Mouse (Mus musculus) heart, embryonic 16.5 days (tissue): ENCODE results near the gene Camkk2. TPM values are rescaled to one million over a fixed set of nuclear protein-coding genes. Genes with fewer than 3 reads are reported as not detected.
A peak's percentile ranks its signal among the peaks of the same experiment; 100 is the strongest.

Experiments
- ATAC-seq: fragments of 200-750 bp; cut with Nextera tagmentation; replicated peaks from 2 replicates; pipeline ENCODE4 v1.8.0; 2017; ENCODE audit warnings: moderate number of reproducible peaks; ENCODE audit not compliant: insufficient read depth, low FRiP score; ENCODE audit errors: extremely low read depth
- H3K27ac ChIP-seq: fragments of 300-500 bp; sonication (generic); 2 replicates; pipeline ENCODE4 v1.5.1; 2014; ENCODE audit warnings: mild to moderate bottlenecking, low read length, control low read depth, moderate library complexity
- H3K27me3 ChIP-seq: fragments of 300-500 bp; sonication (generic); 2 replicates; pipeline ENCODE4 v1.6.1; 2014; ENCODE audit warnings: low read length, mixed read lengths; ENCODE audit not compliant: control insufficient read depth, insufficient read depth
- H3K36me3 ChIP-seq: fragments of 300-500 bp; sonication (generic); 2 replicates; pipeline ENCODE4 v1.6.1; 2014; ENCODE audit not compliant: control insufficient read depth, insufficient read depth
- H3K4me1 ChIP-seq: fragments of 300-500 bp; sonication (generic); 2 replicates; pipeline ENCODE4 v1.6.1; 2014; ENCODE audit warnings: low read length, mixed read lengths; ENCODE audit not compliant: control insufficient read depth, insufficient read depth
- H3K4me2 ChIP-seq: fragments of 300-500 bp; sonication (generic); 2 replicates; pipeline ENCODE4 v1.6.1; 2014; ENCODE audit warnings: low read depth, mild to moderate bottlenecking, control low read depth, low read length
- H3K4me3 ChIP-seq: fragments of 300-500 bp; sonication (generic); 2 replicates; pipeline ENCODE4 v1.5.1; 2014; ENCODE audit warnings: mild to moderate bottlenecking, control low read depth, low read length
- H3K9ac ChIP-seq: fragments of 300-500 bp; sonication (generic); 2 replicates; pipeline ENCODE4 v1.6.1; 2014; ENCODE audit warnings: low read length, control low read depth
- H3K9me3 ChIP-seq: fragments of 300-500 bp; sonication (generic); replicated peaks from 2 replicates; pipeline ENCODE4 v1.6.1; 2016; ENCODE audit warnings: low read length; ENCODE audit not compliant: control insufficient read depth
- WGBS: fragments of 180-500 bp; shearing (Covaris S2); extraction: QIAGEN DNeasy Blood & Tissue Kit; methylation state at CpG from one replicate; pipeline ENCODE4 v1.1.7; 2014; 5-methylcytosine and 5-hydroxymethylcytosine counted together
- polyA plus RNA-seq: library from polyadenylated mRNA; unstranded; fragments of >200 nt; fragmentation: Nextera tagmentation; extraction: Ambion mirVana; gene quantifications from 2 replicates; pipeline ENCODE4 v1.2.1, GENCODE M21; 2015

Gene Camkk2
- polyA plus RNA-seq, 1 experiment from 2014 or later, result 12.6 TPM

DNA sequence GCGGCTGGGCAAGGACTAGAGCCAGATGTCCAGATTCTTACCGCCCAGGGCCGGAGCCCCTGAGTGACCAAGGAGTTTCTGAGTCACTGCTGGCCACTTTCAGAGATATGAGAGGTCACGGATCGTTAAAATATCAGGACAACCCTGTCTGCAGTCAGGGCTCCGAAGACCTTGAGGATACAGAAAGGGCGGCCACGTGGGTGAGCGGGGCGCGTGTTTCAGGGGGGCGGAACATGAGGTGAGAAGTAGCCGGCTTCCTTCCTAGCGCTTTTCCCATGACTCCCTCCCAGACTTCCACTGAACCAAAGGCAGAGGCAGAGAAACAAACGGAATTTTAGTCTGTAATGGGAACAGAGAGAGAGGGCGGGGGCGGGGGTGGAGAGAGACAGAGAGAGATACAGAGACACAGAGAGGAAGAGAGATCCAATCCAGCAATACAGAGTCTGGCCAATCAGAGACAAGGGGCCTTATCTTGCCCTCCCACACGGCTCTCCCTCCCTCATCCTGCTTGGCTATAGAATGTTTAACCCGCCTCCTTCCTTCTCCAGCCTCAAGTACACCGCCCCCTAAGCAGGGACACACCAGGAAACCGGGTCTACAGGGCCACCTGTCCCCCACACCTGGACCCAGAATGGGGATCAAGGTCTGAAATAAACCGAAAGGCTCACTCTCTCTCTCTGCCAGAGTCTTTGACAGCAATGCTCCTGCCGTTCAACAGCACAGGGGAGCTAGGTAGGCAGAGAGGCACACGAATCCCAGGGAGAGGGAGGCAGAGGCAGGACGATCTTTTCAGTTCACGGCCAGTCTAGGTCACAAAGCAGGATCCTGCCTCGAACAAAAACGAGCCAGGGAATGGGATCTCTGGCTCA is 4.2 kb downstream of the Camkk2 start:
- Histone ChIP-seq H3K36me3 (no peaks in the 10 kb centered on the region), H3K9ac (no peak overlapping the region; the same call in 1 of the 2 replicates), H3K27ac (no peak overlapping the region), H3K27me3 (no peaks in the 10 kb centered on the region), H3K4me2 (peak overlapping the region; percentile 34), H3K9me3 (no peaks in the 10 kb centered on the region), H3K4me1 (peaks cover 29% of the 10 kb centered on the region), H3K4me3 (no peak overlapping the region)
- 51% methylated on average over 28 of the region's 28 CpGs for WGBS
- peak; percentile 53 for ATAC-seq

DNA sequence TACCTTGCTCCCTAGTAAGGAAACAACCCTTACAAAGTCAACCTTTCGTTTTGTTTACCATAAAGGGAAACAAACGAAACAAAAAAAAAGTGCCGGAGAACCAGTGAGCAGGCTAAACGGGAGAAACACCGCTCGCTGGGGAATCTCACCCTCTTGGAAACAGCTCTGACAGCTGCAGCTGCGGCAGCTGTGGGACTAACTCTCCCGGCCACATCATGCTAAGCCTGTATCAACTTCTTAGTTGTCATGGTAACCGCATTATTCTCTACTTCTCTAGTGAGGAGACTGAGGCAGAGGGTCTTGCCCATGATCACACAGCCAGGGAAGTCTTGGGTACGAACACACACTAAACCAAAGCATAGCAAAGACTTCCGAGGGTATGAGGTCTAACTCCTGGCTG is 5.5 kb downstream of the Camkk2 start:
- H3K4me3 ChIP-seq, result no peak overlapping the region

DNA sequence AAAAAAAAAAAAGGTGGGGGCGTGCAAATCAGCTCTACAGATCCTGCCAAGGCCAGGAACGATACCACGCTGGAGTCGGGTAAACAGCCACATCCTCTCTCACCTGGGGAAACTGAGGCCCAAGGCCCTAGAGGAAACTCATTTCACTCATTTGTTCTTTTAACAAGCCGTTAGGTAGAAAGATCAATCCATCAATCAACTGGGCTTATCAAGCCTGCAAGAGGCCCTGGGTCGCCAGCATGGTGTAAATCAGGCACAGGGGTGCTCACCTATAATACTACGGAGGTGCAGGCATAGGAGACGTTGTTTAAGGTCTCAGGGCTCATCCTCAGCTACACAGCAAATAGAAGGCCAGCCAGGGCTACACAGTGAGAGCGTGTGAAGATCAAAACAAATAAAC is 7.8 kb downstream of the Camkk2 start:
- no peaks in the 10 kb centered on the region for H3K36me3 ChIP-seq
- H3K4me1 ChIP-seq, result peaks cover 22% of the 10 kb centered on the region
- peak overlapping the region; percentile 83 for H3K27ac ChIP-seq
- no peak overlapping the region for H3K4me3 ChIP-seq
- H3K27me3 ChIP-seq, result no peaks in the 10 kb centered on the region
- H3K4me2 ChIP-seq, result no peak overlapping the region
- H3K9ac ChIP-seq, result no peak overlapping the region
- 69% methylated on average over 9 of the region's 9 CpGs for WGBS
- ATAC-seq, result no peak
- H3K9me3 ChIP-seq, result no peaks in the 10 kb centered on the region

More for the DNA sequence above, 5.5 kb downstream of the Camkk2 start:
- Histone ChIP-seq H3K9me3 (no peaks in the 10 kb centered on the region), H3K27ac (no peak overlapping the region), H3K27me3 (no peaks in the 10 kb centered on the region), H3K4me2 (no peak overlapping the region), H3K9ac (no peak overlapping the region), H3K4me1 (peaks cover 28% of the 10 kb centered on the region), H3K36me3 (no peaks in the 10 kb centered on the region)
- ATAC-seq, result no peak
- WGBS, result 82% methylated on average over 11 of the region's 11 CpGs

DNA sequence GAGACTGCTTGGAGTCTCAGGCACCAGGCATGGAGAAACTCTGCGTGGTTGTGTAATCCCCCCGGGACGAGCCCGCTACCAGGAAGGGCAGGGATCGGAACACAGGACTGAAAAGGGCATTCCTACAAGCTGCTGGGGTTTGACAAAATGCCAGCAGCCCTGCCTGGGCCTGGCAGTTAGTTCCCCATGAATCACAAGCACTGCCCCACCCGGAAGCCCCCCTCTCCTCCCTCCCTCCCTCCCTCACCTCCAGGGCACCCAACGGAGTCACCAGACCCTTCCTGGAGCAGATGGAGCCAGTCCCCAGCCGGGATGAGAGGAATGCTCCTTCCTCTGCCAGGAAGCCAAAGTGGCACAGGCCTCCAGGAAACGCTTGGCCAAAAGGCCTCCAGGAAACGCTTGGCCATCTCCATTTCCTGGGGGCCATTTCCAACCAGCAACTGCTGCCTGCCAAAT is 8.4 kb downstream of the Camkk2 start:
- no peaks in the 10 kb centered on the region for H3K36me3 ChIP-seq
- H3K27ac ChIP-seq, result peak overlapping the region; percentile 83
- no peak overlapping the region for H3K4me3 ChIP-seq
- H3K4me1 ChIP-seq, result peaks cover 22% of the 10 kb centered on the region
- 50% methylated on average over 10 of the region's 10 CpGs for WGBS
- no peak; the same call in 1 of the 2 replicates for ATAC-seq
- H3K9ac ChIP-seq, result peak overlapping the region; percentile 58
- peak overlapping the region; percentile 43 for H3K4me2 ChIP-seq
- H3K9me3 ChIP-seq, result no peaks in the 10 kb centered on the region
- no peaks in the 10 kb centered on the region for H3K27me3 ChIP-seq

DNA sequence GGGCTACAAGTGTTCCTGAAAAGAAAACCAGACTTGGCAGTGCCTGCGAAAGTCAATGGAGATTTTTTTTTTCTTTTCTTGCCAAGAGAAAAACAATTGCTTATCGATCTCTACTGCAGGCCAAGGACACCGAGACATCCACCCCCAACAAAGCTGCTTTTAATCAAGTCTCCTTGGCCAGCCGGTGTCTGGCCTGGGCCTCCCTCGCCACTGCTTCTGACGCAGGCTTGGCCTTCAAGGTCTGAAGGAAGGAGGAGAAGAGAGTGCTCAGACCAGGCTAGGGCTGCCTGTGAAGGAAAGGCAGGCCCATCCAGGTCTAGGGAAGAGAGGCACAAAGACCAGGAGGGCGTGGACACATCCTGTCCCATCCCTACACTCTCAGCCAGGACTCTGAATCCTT is 8.9 kb downstream of the Camkk2 start:
- H3K4me2 ChIP-seq, result peak overlapping the region; percentile 43; the same call in 1 of the 2 replicates

DNA sequence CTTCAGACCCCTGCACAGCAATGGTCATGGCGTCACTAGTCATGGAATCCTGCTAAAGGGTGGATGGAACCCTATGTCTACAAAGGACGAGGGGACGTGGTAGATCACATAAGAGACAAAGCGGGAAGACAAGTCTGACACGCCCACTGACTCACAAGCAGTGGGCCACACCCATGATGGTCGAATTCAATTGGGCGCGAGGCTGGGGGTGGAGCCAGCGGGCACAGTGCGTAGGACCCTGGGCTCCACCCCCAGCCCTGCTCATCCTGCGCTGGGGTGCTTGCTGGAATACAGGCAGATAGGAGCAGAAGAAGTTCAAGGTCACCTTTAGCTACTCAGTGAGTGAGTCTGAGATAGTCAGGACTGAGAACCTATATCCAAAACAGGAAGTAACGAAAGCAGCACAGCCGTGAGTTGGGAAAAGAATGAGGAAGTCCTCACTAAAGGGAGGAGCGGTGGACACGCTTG is 10.1 kb downstream of the Camkk2 start:
- no peaks in the 10 kb centered on the region for H3K36me3 ChIP-seq
- H3K27me3 ChIP-seq, result no peaks in the 10 kb centered on the region
- 78% methylated on average over 15 of the region's 15 CpGs for WGBS
- H3K4me3 ChIP-seq, result no peak overlapping the region
- no peaks in the 10 kb centered on the region for H3K9me3 ChIP-seq
- ATAC-seq, result no peak
- no peak overlapping the region for H3K4me2 ChIP-seq
- H3K27ac ChIP-seq, result no peak overlapping the region
- H3K9ac ChIP-seq, result no peak overlapping the region
- peaks cover 16% of the 10 kb centered on the region for H3K4me1 ChIP-seq

More for the DNA sequence above, 8.9 kb downstream of the Camkk2 start:
- Histone ChIP-seq H3K27ac (peak overlapping the region; percentile 83), H3K36me3 (no peaks in the 10 kb centered on the region), H3K9ac (peak overlapping the region; percentile 58), H3K4me3 (no peak overlapping the region), H3K9me3 (no peaks in the 10 kb centered on the region), H3K27me3 (no peaks in the 10 kb centered on the region), H3K4me1 (peaks cover 22% of the 10 kb centered on the region)
- peak; percentile 15; the same call in 1 of the 2 replicates for ATAC-seq
- WGBS, result 67% methylated on average over 7 of the region's 7 CpGs

DNA sequence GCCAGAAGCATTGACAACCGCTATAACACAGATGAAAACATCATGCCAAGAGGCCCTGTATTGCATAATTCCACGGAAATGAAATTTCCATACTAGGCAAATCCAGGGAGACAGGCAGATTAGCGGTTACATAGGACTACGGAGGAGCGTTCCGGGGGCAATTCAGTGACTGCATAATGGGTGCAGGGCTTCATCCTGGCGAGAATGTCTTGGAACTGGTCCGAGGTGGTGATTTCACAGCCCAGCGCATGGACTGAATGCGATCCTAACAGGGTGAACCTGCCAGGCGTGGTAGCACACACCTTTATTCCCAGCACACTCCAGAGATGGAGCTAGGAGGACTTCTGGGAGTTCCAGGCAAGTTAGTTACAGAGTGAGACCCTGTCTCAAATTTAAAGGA is 11.9 kb downstream of the Camkk2 start:
- H3K4me2 ChIP-seq, result no peak overlapping the region
- no peaks in the 10 kb centered on the region for H3K9me3 ChIP-seq
- no peak overlapping the region for H3K27ac ChIP-seq
- no peak for ATAC-seq
- 89% methylated on average over 11 of the region's 11 CpGs for whole genome bisulfite sequencing
- no peak overlapping the region for H3K9ac ChIP-seq
- H3K4me3 ChIP-seq, result no peak overlapping the region
- H3K36me3 ChIP-seq, result no peaks in the 10 kb centered on the region
- H3K27me3 ChIP-seq, result no peaks in the 10 kb centered on the region
- H3K4me1 ChIP-seq, result peaks cover 25% of the 10 kb centered on the region

DNA sequence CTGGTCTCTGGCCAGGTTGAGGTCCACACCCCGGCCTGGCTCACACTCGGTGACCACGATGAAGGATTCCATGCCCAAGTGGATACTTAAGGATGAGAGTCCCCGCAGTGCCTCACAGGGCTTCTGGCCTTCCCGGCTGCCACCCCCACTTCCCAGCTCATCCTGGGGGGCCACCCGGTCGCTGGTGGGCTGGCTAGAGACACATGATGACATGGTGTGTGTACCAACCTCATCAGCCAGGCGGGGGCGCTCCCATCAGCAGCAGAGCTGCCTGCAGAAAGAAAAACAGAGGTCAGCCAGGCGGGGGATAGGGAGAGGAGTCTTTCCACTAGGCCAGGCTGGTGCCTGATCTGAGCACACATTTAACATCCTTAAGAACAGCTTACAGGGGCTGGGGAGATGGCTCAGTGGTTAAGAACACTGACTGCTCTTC is 15.2 kb downstream of the Camkk2 start:
- Histone ChIP-seq H3K9me3 (no peaks in the 10 kb centered on the region), H3K4me2 (peak overlapping the region; percentile 36; the same call in 1 of the 2 replicates), H3K9ac (peak overlapping the region; percentile 63; the same call in 1 of the 2 replicates), H3K27me3 (no peaks in the 10 kb centered on the region), H3K27ac (no peak overlapping the region; the same call in 1 of the 2 replicates), H3K4me1 (peaks cover 17% of the 10 kb centered on the region), H3K36me3 (no peaks in the 10 kb centered on the region), H3K4me3 (no peak overlapping the region)
- no peak for ATAC-seq
- 38% methylated on average over 10 of the region's 10 CpGs for WGBS
